Mouse (Mus musculus): ENCODE measurements around the gene Kcnc1.

DNA sequence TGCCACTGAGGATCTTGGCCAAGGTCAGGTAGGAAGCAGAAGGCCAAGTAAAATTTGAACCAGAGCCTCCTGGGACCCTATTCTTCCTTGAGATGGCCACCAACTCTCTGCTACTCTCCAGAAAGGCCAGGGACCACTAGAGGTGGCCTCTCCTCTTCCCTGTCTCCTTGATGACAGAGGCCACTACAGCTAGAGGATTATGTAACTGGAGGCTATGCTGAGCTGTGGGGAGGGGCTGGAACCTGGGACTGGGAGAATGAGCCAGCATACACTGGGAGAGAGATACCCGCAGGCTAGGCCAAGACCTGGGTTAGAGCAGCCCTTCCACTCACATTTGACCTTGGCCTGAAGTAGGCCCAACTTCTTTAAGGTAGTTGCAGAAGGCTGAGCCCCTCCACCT is 3.4 kb downstream of the Kcnc1 start:
- TF ChIP-seq CTCF (IDR thresholded peaks at IDR 0.05; ENCODE audit: extremely low read depth, insufficient read length, insufficient replicate concordance, low read depth, low read length) (no peak), POLR2A (IDR thresholded peaks at IDR 0.05; ENCODE audit: low read depth, low read length) (no peak)
